Mouse (Mus musculus) adipocyte (in vitro differentiated cells): Measurements from ENCODE around the gene Gpr108.
"Not testable (repeated sequence)": the region's sequence is repeated elsewhere in the genome, so short reads cannot be mapped to it uniquely, and the experiment has no call there.

ENCODE experiments used
- DNase-seq: peaks from one replicate; pipeline ENCODE4 v3.0.0-alpha.2; 2016; ENCODE audit warnings: low spot score

Gene Gpr108

DNA sequence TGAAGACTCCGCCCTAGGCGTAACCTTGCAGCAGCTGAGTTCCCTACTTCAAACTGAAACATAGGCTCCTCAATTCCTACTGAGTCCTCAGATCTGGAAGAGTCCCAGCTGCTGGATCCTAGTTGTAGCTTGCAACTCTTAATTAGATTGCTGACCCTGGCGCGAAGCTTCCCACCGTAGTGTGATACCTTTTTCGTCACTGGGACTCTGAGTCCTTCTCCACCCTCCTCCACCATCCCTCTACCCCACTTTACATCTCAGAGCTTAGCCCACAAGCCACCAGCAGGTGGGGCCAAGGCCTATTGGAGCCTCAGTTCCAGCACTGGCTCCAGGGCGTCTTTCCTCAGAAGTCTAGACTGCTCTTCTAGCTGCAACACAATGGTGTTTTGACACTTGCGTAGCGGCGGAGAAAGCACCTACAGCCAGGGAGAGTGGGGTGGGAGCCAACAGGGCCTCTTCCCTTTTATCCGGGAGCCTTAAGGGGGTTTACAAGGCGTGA is at the start of gene Gpr108:
TSS of gene Gpr108 (minus strand) at position 246 of the 499 bp plus-strand sequence.
- DNase-seq: peak; percentile 96

DNA sequence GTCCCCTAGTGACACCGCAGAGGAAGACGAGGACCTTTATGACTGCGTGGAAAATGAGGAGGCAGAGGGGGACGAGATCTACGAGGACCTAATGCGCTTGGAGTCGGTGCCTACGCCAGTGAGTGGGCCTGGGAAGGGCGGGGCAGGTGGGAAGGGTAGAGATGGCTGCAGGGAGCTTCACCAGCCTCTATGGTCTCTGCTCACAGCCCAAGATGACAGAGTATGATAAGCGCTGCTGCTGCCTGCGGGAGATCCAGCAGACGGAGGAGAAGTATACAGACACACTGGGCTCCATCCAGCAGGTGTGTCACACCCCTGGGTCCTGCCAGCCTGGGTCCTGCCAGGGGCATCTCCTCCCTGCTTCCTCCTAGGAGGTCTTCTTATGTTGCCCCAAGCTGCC is 48.8 kb upstream of the Gpr108 start:
- no peak for DNase-seq

DNA sequence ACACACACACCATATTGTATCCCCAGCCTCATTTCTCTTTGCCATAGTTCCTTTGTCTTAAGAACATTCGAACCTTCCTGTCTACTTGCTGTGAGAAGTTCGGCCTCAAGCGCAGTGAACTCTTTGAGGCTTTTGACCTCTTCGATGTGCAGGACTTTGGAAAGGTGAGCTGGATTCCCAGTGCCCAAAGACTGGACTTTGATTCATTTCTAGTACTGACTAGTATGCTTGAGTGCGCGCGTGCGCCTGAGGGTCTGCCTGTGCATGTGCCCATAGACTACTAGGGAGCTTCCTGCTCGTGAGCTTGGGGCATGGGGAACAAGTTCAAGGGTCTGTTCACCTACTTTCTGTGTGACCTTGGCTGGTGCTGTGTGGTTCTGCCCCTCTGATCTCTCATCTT is 47.7 kb upstream of the Gpr108 start:
- no peak for DNase-seq

DNA sequence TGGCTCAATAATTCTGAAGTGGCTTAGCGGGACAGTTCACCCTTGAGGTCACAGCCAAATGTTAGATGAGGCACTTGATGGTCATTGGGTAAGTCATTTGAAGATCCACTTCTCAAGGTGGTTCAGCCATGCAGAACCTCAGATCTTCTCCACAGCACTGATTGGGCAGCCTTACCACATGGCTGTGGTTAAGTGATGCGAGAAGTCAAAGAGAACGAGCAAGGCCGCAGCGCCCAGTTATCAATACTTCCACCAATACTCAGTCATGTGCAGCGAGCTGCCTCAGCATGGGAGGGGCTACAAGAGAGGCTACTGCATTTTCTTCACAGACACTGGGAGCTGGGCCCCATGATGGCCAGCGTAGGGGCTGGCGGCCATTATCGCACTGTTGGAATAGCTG is 44.7 kb upstream of the Gpr108 start:
- no peak for DNase-seq

DNA sequence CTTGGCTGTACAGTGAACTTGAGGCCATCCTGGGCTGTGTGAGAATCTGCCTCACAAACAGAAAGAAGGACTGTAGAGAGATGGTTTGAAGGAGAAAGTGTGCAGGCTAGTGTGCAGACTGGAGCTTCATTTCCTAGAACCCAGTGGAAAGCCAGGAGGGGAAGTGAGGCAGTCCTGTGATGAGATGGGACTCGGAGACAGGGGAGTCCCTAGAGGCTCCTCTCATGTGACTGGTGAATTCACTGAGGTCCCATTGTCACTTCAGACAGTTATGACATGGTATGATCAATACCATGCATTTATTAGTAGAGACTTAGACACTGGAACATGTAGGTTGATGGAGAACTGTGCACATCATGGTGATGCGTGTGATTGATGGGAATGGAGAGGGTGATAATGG is 44.1 kb upstream of the Gpr108 start:
- no peak for DNase-seq

DNA sequence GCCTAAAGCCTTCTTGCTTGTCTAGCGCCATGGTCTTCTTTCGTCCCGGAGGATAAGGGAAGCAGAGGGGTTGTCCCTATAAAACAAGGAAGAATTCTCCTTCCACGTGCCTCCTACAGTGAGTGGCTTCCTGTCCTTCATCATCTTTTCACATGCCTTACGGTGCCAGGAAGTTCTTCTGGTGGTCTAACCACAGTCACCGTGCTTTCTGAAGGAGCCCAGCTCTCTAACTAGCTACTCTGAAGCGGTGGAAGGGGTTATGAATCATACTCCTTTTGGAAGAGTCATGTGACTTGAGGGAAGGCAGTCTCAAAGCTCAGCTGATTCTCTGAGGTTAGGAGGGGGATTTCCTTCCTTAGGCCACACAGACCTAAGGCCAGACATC is 42.4 kb upstream of the Gpr108 start:
- DNase-seq: no peak

DNA sequence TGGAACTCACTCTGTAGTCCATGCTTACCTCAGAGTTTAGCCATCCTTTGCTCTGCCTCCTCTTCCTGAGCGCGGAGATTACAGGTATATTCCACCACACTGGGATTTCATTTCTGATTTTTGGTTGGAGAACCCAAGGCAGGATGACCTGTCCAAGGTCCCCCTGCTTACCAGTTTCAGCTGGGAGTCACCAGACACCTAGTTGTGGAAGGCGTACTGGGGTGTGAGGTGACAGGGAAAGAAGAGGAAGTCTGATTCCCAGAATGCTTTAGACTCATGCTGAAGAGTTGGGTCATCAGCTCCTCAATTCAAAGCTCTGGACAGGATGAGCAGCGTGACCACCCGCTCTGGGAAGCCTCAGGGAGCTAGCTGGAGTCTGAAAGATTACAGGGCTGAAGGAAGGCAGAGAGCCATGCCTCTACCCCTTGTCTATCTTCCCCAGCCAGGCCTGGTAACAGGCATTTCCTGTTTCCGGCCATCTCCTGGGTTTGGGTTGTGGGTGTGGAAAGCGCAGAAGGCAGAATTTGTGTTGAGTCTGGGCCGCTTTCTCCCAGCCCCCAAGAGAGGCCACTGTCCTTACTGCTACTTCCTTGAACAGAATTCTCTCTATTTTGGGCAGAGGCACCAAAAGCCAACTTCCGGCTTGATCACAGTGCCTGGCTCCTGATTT is 41.9 kb upstream of the Gpr108 start:
- DNase-seq: no peak

DNA sequence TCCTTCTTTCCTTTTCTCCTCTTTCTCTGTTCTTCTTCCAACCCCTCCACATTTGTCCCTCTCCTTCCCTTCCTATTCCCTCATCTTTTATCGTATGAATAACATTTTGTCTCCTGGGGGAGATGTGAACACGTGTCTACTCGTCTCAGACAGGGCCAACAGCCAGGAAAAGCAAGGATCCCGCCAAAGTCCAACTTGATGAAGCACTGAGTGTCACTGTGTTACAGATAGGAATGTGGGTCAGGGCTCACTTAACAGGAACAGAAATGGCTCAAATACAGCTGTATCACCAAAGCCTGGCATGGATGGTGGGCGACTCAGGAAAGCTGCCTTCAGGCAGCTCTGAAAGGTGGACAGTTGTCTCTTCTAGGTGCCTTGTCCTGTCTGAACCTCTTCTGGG is 41.0 kb upstream of the Gpr108 start:
- DNase-seq: peak; percentile 56

DNA sequence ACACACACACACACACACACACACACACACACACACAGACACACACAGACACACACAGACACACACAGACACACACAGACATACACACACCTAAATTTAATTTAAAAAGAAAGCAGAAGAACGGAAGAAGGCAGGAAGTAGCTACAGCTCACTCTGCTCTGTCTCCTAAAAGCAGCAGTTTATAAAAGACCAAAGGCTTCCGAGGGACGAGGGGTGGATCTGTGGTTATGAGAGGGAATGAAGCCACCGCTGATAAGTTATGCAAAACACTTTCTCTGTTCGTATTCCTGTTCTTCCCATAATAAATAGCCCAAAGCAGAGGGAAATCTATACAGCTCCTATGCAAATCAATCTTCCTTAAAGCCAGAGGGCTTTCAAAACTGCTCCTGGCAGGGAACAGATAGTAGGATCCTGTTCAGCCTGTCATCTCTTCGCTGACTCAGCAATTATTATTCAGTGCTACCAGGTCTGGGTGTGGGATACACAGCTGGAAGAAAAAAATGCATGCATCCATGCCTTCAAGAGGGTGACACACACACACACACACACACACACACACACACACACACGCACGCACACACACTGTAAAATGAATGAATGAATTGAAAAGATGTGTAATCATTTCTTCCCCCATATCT is 38.6 kb upstream of the Gpr108 start:
- DNase-seq: no peak

DNA sequence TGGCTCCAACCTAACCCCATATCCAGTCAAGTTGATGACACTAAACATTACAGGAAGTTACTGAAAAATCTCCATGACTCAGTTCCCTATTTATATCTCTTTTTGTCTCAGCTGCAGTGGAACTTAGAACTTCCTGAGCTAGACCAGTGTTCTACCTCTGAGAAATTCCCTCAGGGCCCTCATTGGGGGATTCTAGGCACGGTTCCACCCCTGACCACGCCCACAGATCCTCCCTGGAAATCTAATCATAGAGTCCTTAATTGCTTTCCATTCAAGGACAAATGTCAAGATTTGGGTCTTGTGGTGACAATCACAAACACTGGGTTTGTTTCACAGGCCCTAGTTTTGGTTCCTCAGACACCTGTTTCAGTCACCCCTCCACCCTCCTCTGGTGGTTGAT is 36.8 kb upstream of the Gpr108 start:
- DNase-seq: no peak

DNA sequence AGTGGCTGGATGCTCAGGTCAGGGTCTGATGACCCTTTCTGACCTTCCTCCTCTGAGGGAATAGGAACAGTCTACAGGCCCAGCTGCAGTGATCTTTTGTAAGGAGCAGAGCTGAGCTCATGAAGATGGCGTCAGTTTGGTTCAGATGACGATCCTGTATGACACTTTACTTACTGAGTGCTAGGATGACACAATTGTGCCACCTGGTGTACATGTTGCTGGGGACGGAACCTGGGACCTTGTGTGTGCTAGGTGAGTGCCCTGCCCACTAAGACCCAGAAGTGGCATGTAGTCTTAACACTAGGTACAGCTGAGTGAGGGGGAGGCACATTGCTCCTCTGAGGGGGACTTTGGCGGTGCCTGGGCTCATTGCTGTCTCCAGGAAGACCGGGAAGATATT is 35.7 kb upstream of the Gpr108 start:
- DNase-seq: no peak

DNA sequence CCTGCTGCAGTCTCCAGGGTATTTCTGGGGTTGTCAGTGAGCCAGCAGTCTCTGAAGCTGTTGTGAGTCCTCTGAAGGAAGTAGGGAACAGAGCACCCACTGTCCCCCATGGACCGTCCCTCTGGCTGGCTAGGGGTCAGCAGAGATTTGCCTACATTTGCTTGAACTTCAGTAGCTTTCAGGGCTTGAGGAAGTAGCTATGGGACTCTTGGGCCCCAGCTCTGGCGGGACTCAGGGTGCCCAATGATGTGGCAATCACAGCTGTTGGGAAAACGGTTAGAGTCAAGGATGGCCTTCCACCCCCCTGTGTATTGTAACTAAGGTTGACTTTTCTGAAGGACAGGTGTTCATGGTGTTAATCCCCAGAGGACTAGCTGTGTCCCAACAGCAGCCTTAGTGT is 32.2 kb upstream of the Gpr108 start:
- DNase-seq: peak; percentile 28

DNA sequence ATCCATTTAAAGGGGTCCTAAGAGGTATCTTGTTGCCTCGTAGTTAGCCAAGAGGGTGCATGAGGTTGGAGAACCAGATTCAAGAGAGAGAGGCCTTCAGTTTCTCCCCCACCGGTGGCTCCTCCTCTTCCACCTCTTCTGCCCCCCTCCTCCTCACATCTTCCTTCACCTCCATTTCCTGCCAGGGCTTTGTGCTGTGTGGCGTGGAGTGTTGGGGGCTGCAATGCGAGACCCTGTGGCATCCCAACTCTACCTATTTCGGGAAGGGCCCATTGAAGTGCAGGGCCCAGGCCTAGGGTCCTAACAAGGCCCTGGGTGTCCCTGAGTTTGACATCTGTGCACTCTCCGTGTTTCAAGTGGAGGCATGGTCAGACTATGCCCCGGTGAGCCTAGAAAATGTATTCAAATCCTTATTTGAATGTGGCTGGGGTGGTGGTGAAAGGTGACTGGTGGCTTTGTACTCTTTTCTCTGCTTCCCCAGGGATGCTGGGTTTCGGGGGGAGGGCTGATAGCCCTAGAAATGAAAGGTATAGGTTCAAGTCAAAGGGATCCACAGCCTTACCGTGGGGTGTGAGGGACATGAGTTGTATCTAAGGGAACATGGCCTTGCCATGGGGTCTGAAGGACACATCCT is 31.5 kb upstream of the Gpr108 start:
- no peak for DNase-seq

DNA sequence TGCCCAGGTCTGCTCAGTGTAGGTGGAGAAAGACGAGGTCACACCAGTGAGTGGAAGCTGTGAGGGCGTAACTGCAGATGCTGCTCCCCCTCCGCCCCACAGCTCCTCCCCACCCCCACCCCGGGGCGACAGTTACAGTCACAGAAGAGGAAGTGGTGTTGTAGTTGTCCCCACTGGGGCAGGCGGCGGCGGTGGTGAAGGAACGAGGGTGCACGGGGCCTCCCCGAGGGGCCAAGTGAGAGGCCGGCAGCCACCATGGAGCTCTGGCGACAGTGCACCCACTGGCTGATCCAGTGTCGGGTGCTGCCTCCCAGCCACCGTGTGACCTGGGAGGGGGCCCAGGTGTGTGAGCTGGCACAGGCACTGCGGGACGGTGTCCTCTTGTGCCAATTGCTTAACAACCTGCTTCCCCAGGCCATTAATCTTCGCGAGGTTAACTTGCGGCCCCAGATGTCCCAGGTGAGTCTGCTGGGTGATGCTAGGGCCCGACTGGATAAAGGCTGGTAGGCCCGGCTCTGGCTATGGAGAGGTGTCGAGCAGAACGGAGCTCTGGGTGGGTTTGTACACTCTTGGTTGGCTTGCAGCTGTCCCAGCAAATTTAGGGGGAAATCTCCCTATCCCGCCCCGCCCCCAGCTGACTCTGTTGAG is 30.8 kb upstream of the Gpr108 start, which contains the start of gene Vav1:
TSS of gene Vav1 (plus strand) at position 158 of the 648 bp plus-strand sequence.
- DNase-seq: no peak

DNA sequence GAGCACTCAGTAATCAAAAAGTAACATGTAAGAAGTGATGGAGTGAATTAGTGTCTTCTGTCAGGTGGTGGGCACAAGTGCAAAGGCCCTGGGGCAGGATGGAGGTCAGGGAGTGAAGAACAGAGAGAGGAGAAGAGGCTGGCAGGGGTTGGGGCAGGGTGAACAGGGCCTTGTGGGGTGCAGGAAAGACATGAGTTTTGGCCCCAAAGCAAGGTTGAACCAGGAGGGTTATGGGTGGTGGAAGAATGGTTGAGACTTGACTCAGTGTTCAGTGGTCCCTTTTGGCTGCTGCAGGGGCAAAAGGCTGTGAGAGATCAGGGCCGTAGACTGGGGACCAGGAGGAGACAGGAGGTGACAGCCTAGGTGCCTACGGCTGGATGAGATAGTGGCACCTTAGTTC is 30.3 kb upstream of the Gpr108 start:
- no peak for DNase-seq

DNA sequence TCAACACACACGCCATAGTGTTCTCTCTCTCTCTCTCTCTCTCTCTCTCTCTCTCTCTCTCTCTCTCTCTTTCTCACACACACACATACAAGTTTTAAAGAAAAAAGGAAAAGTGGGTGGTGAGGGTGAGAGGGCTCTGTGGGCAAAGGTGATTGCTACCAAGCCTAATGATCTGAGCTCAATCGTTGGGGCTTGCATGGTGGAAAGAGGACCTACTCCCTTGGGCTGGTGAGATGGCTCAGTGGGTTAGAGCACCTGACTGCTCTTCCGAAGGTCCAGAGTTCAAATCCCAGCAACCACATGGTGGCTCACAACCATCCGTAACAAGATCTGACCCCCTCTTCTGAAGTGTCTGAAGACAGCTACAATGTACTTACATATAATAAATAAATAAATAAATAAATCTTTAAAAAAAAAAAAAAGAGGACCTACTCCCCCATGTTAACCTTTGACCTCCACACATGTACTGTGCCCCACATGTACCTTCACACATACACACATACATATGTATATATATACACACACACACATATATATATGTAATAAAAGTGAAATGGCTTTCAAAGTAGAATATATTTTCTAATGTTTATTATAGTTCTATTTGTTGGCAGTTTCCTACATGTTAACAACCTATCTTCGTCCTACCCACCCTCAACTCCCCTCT is 29.5 kb upstream of the Gpr108 start:
- not testable (repeated sequence) for DNase-seq

DNA sequence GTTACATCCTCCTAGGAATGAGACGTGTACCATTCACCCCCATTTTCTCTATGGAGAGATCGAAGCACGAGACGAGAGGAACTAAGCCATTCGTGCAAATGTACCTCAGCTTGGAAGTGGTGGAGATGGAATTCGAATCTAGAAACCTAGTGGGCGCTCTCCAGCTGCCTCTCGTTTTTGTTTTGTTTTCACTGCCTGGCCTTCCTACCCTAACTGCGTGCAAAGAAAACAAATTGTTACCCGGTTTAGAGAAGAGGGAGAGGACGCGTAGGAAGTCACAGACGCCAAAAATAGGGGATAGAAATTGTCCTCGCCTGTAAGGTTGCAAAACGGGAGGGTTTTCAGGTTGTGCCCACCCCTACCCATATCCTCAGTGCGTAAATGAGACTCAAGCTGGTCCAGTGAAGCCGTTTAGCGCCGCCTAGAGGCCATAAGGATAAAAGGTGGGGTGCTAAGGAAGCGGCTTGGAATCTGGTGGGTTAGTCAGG is 28.4 kb upstream of the Gpr108 start:
- peak; percentile 92 for DNase-seq

DNA sequence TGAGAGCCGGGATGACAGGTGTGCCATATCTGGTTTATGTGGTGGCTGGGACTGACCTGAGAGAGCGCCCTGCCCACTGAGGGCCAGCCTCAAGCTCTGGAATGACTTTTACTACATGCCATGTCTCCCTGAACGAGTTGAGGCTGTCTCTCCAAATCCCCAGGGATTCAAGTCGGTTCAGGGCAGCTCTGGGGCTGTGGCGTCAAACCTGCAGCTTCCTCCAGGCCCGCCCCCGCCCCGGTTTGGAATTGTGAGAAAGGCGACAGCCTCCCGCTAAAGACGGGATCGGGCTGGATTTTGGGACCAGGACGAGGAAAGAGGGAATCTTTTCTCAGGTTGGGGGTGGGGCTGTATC is 27.7 kb upstream of the Gpr108 start:
- peak; percentile 91 for DNase-seq

DNA sequence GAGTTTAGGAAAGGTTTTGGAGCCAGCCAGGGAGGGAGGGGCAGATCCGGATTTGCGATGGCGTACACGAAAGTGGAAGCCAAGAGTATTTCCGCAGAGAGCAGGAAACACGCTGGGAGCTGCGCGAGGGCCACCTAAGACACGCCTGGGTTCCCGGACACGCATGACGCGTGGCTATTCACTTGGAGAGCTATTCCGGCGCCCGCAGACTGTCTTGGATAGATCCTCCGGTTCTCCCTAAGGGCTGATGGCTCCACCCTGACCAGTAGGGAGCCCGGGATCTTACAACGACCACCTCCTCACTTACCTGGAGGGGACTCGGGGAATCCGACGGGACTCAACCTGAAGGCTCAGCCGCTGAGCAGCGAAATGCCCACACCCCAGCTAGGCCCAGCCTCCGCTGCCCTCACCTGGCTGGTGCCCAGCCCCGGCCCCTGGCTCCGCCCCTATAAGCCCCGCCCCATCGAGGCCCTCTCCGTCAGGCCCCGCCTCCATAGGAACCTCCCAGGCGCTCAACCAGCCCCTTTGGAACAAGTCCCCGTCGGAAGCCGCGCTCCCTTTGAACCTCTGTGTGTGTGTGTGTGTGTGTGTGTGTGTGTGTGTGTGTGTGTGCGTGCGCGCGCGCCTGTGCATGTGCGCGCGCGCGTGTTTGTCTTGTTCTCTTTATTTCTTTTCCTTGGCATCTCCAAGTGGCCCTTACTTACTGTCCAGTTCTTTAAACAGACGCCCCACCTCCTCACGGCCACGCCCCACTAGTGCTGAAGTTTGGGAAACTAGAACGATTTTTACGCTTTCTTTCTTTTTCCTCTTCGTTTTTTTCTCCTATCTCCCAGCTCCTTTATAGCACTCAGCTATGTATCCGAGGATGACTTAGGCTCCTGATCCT is 27.1 kb upstream of the Gpr108 start:
- peak; percentile 95 for DNase-seq

DNA sequence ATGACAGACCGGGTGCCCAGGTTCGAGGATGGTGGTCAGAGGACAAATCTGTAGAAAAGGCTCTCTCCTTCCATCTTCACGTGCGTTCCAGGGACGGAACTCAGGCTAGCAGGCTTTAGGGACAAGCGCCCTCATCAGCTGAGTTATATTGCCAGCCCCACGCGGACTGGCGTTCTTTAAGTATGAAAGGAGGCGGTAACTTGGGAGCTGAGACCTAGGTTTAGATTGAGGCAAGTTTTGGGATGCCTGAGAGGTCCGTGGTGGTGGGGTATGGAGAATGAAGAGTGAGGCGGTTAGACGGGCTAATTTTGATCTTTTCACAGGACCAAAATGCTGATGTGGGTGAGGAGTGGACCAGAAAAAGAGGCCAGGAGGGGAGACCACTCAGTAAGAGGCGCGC is 26.4 kb upstream of the Gpr108 start:
- no peak for DNase-seq

DNA sequence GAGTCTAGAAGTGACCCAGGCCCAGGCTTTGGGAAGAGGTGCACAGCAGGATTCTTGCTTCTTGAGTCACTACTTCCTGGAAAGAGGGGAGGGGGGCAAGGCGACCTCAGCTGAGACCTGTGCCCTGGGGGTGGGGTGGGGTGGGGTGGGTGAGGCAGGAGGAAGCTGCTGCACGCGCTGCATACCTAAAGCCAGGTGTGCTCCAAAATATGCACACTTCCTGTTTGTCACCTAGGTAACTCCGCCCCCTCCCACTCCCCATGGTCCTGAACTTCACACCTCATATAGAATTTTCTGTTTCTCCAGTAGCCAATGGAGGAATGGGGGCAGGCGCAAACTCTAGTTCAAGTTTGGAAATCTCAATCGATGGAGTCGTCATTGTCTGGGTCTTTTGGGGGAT is 25.6 kb upstream of the Gpr108 start:
- DNase-seq: no peak
